Mouse (Mus musculus): ENCODE measurements around the gene Tln2. TPM values are rescaled to one million over a fixed set of nuclear protein-coding genes. Genes with fewer than 3 reads are reported as not detected.

The Tln2 gene
- 20.2 and 26.1 TPM in 2 replicates for total RNA-seq (2012; rRNA removed)

DNA sequence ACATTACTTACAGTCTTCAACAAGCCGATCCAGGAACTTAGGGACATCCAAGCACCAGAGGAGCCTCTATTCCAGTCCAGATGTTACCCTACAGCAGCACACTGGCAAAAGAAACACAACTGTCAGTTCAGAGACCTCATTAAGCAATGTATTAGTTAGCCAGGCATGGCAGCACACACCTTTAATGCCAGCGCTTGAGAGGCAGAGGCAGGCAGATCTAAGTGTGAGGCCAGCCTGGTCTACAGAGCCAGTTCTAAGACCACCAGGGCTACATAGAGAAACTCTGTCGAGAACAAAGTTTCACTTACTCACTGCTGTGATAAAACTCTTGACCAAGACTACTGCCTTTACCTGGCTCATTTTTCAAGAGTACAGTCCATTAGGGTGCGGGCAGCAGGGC lies at the start of gene Tln2:
Gene Tln2 (minus strand): TSS at position 101 of the 400 bp plus-strand sequence.
- DNase-seq (ENCODE audit: low read depth, low spot score): no peak
- in situ Hi-C loops (cut with MboI; ENCODE audit: low sequenced_read_pairs in 2 of 2, unreplicated experiment in 2 of 2): no loop called here
- Histone ChIP-seq H3K4me3 (ENCODE audit: insufficient read depth in 1 of 2, low read depth in 1 of 2, low read length in 2 of 2, poor library complexity in 1 of 2, severe bottlenecking in 1 of 2) (no peak within 1 kb of the TSS), H3K9me3 (ENCODE audit: control insufficient read depth, insufficient read depth, low read depth, low read length) (no peaks in the 10 kb centered on the region), H3K27ac (ENCODE audit: insufficient read depth, low read depth, low read length, poor library complexity, severe bottlenecking) (no peak within 1 kb of the TSS), H3K4me1 (ENCODE audit: control insufficient read depth in 2 of 2, insufficient read depth in 2 of 2, low read length in 2 of 2, poor library complexity in 1 of 2) (peaks cover 0 to 2% of the 10 kb centered on the region in 2 experiments; a peak in 1 of 4 replicates), H3K9ac (ENCODE audit: insufficient read depth, low read depth, low read length, poor library complexity, severe bottlenecking) (no peak within 1 kb of the TSS), H3K36me3 (ENCODE audit: control insufficient read depth, insufficient read depth, low read length, poor library complexity, severe bottlenecking) (no peaks in the 10 kb centered on the region)
- TF ChIP-seq MAFK (IDR thresholded peaks at IDR 0.05; ENCODE audit: insufficient read depth, low read depth, low read length) (no peak), ZNF384 (IDR thresholded peaks at IDR 0.05; ENCODE audit: low read depth, low read length) (no peak), CHD2 (IDR thresholded peaks at IDR 0.05; ENCODE audit: low read depth, low read length) (no peak), ZC3H11A (IDR thresholded peaks at IDR 0.05; ENCODE audit: borderline replicate concordance, low read depth, low read length) (no peak), HCFC1 (IDR thresholded peaks at IDR 0.05; ENCODE audit: borderline replicate concordance, insufficient read depth, low read length) (no peak)

DNA sequence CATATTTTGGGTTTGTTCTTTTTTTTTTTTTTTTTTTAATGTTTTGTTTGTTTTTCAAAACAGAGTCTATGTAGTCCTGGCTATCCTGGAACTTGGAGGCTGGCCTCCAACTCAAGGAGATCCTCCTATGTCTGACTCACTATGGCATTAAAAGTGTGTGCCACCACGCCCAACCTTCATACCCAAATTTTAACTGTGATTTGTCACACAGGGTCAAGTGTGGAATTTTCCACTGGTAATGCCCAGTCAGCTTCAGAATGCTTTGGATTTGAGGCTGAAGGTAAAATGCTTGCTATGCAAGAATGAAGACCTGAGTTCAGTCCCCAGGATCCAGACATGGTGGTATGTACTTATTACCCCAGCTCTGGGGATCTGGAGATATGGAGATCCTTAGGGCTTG lies 49.7 kb upstream of the Tln2 start:
- in situ Hi-C loops (cut with MboI; ENCODE audit: low sequenced_read_pairs in 2 of 2, unreplicated experiment in 2 of 2): no loop called here
- peaks cover 2 to 10% of the 10 kb centered on the region in 2 experiments for H3K4me1 ChIP-seq (ENCODE audit: control insufficient read depth in 2 of 2, insufficient read depth in 2 of 2, low read length in 2 of 2, poor library complexity in 1 of 2)
- TF ChIP-seq ZC3H11A (IDR thresholded peaks at IDR 0.05; ENCODE audit: borderline replicate concordance, low read depth, low read length) (no peak), MAFK (IDR thresholded peaks at IDR 0.05; ENCODE audit: insufficient read depth, low read depth, low read length) (no peak), ZNF384 (IDR thresholded peaks at IDR 0.05; ENCODE audit: low read depth, low read length) (no peak)

DNA sequence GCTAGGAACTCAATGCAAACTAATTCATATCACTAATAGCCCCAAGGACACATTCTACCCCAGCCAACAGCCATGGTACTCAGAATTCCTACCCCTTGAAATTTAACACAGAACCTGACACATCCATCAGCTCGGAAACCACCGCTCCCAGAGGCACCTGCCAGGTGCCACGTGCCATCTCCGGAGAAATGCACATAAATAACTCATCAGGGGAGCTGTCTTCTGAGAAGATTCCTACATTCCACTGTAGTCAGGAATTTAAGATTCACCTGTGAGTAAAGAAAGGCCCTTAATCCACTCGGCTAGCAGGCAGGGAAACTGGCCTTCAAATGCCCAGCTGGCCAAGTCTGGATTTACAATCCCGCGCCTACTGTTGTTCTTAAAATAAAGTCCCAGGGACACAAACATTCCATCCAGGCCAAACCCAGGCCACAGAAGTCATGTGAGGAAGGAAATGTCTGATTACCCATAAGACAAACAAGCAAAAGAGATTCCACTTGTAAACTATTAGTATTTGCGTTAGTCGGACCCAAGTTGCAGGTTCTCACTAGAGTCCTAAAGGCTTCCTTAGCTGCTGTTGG lies 48.4 kb upstream of the Tln2 start:
- H3K36me3 ChIP-seq (ENCODE audit: control insufficient read depth, insufficient read depth, low read length, poor library complexity, severe bottlenecking): no peaks in the 10 kb centered on the region; the same call in 1 of the 2 replicates

More for the DNA sequence above, 49.7 kb upstream of the Tln2 start:
- DNase-seq (ENCODE audit: low read depth, low spot score): no peak
- Histone ChIP-seq H3K9ac (ENCODE audit: insufficient read depth, low read depth, low read length, poor library complexity, severe bottlenecking) (no peak overlapping the region), H3K27ac (ENCODE audit: insufficient read depth, low read depth, low read length, poor library complexity, severe bottlenecking) (no peak overlapping the region), H3K36me3 (ENCODE audit: control insufficient read depth, insufficient read depth, low read length, poor library complexity, severe bottlenecking) (no peaks in the 10 kb centered on the region), H3K9me3 (ENCODE audit: control insufficient read depth, insufficient read depth, low read depth, low read length) (peaks cover 3% of the 10 kb centered on the region; the same call in 1 of the 2 replicates), H3K4me3 (ENCODE audit: insufficient read depth in 1 of 2, low read depth in 1 of 2, low read length in 2 of 2, poor library complexity in 1 of 2, severe bottlenecking in 1 of 2) (no peak overlapping the region)

DNA sequence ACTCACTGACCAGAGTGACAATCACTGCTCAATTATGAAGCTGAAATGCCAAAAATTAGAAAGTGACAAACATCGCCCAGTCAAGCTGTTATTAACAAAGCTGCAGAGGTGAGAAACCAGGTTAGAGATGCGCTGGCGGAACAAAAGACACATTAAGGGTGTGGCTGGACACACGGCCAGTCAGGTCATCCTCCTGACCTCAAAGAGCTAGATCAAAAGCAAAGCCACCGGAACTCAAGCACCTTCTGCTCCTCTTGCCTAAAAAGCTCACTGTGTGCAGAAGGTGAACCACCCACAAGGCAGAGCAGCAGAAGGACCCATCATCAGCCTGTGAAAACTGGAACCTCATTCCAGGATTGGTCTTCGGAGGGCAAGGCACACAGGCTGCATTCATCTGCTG lies 47.8 kb upstream of the Tln2 start:
- Histone ChIP-seq H3K4me3 (ENCODE audit: insufficient read depth in 1 of 2, low read depth in 1 of 2, low read length in 2 of 2, poor library complexity in 1 of 2, severe bottlenecking in 1 of 2) (no peak overlapping the region), H3K9me3 (ENCODE audit: control insufficient read depth, insufficient read depth, low read depth, low read length) (peaks cover 3% of the 10 kb centered on the region; the same call in 1 of the 2 replicates), H3K36me3 (ENCODE audit: control insufficient read depth, insufficient read depth, low read length, poor library complexity, severe bottlenecking) (no peaks in the 10 kb centered on the region; the same call in 1 of the 2 replicates), H3K4me1 (ENCODE audit: control insufficient read depth in 2 of 2, insufficient read depth in 2 of 2, low read length in 2 of 2, poor library complexity in 1 of 2) (peaks cover 2 to 8% of the 10 kb centered on the region in 2 experiments; a peak in 3 of 4 replicates), H3K27ac (ENCODE audit: insufficient read depth, low read depth, low read length, poor library complexity, severe bottlenecking) (no peak overlapping the region; the same call in 1 of the 2 replicates), H3K9ac (ENCODE audit: insufficient read depth, low read depth, low read length, poor library complexity, severe bottlenecking) (no peak overlapping the region)
- in situ Hi-C loops (cut with MboI; ENCODE audit: low sequenced_read_pairs in 2 of 2, unreplicated experiment in 2 of 2): no loop called here
- DNase-seq (ENCODE audit: low read depth, low spot score): no peak
- no peak for TF ChIP-seq ZC3H11A (IDR thresholded peaks at IDR 0.05; ENCODE audit: borderline replicate concordance, low read depth, low read length)
- TF ChIP-seq CHD2 (IDR thresholded peaks at IDR 0.05; ENCODE audit: low read depth, low read length): no peak
- TF ChIP-seq MAFK (IDR thresholded peaks at IDR 0.05; ENCODE audit: insufficient read depth, low read depth, low read length): no peak
- TF ChIP-seq ZNF384 (IDR thresholded peaks at IDR 0.05; ENCODE audit: low read depth, low read length): no peak
- TF ChIP-seq HCFC1 (IDR thresholded peaks at IDR 0.05; ENCODE audit: borderline replicate concordance, insufficient read depth, low read length): no peak

More for the DNA sequence above, 48.4 kb upstream of the Tln2 start:
- in situ Hi-C loops (cut with MboI; ENCODE audit: low sequenced_read_pairs in 2 of 2, unreplicated experiment in 2 of 2): no loop called here
- TF ChIP-seq MAFK (IDR thresholded peaks at IDR 0.05; ENCODE audit: insufficient read depth, low read depth, low read length) (no peak), ZNF384 (IDR thresholded peaks at IDR 0.05; ENCODE audit: low read depth, low read length) (no peak), CHD2 (IDR thresholded peaks at IDR 0.05; ENCODE audit: low read depth, low read length) (no peak), ZC3H11A (IDR thresholded peaks at IDR 0.05; ENCODE audit: borderline replicate concordance, low read depth, low read length) (no peak), HCFC1 (IDR thresholded peaks at IDR 0.05; ENCODE audit: borderline replicate concordance, insufficient read depth, low read length) (no peak)
- no peak overlapping the region for H3K9ac ChIP-seq (ENCODE audit: insufficient read depth, low read depth, low read length, poor library complexity, severe bottlenecking)
- H3K27ac ChIP-seq (ENCODE audit: insufficient read depth, low read depth, low read length, poor library complexity, severe bottlenecking): no peak overlapping the region
- H3K4me3 ChIP-seq (ENCODE audit: insufficient read depth in 1 of 2, low read depth in 1 of 2, low read length in 2 of 2, poor library complexity in 1 of 2, severe bottlenecking in 1 of 2): no peak overlapping the region
- H3K9me3 ChIP-seq (ENCODE audit: control insufficient read depth, insufficient read depth, low read depth, low read length): peaks cover 3% of the 10 kb centered on the region; the same call in 1 of the 2 replicates
- DNase-seq (ENCODE audit: low read depth, low spot score): no peak
- H3K4me1 ChIP-seq (ENCODE audit: control insufficient read depth in 2 of 2, insufficient read depth in 2 of 2, low read length in 2 of 2, poor library complexity in 1 of 2): peaks cover 2 to 8% of the 10 kb centered on the region in 2 experiments; a peak in 3 of 4 replicates

All from ES-E14 (cell line).